Mouse (Mus musculus) retina, embryonic 14.5 days (tissue): ENCODE measurements at regions not wholly inside any gene's neighbourhood (a gene's known extent, or its start where the extent isn't known, plus 50 kb on each side); places are given as distances from the start of the nearest gene placed in this dataset.

ENCODE experiments used
- DNase-seq: peaks from one replicate; pipeline ENCODE4 v3.0.0-alpha.2; 2015; ENCODE audit warnings: low spot score

- DNase-seq: no peak
Measured at GRCm38 (mm10) chr19:28111263-28112180, 100.6 kb upstream of the Rfx3 start.

GRCm38 (mm10) chr19:28095620-28096019 lies 84.7 kb upstream of the Rfx3 start:
- no peak for DNase-seq

DNA sequence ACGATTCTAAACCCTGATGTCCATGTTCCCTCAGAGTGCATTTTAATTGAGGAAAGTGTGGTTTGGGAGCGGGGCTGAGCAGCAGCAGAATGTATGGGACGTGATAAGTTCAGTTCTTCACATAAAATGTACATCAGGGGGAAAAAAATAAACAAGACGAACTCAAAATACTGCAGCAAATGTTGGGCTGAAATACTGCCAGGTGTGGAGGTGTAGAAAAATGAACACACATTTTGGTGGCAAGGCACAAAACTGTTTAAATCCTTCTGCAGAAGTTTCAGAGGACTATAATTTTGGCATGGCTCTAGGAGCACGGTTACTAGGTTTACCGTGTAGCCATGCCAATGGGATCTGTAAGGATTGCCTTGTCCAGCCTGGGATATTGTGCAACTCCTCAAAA lies 81.3 kb upstream of the Rfx3 start:
- no peak for DNase-seq

DNA sequence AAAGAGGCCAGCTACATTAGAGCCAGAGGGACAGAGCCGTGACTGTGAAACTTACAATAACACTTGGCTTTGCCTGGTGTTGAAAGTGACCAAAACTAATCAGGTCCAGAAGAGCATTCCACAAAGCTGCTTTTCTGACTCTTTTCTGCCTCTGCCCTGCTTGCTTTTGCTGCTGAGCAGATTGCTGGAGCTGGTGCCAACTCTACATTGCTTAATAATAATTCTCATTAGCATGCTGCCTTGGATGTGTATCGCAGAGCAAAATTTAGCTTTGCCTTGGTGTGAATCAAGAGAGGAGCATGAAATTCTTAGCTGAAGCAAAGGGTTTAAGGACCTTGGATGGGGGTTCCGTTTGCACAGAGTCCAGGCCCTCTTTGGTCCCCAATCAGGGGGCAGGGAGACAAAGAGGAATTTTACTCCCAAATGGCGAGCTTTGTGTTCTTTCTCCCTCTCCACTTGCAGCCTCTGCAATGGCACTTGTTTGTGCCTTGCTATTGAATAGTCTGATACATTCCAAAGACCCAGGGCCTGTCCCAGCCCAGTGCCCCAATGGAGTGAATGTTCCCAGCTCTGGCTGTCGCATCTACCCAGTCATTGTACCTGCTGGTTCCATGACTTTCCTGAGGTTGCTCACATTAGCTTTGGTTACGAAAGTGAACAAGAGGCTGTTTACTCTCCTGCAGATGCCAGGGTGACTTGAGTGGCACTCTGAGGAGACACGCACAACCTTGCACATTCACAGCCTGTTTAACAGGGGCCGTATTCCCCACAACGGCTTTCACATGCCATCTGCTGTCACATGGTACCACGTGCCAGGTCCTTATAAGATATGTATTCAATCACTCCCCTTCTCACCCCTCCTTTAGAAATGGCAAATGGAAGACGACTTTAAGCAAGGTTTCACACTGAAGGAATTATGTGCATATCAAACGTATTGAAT lies 76.9 kb upstream of the Rfx3 start:
- no peak for DNase-seq

DNA sequence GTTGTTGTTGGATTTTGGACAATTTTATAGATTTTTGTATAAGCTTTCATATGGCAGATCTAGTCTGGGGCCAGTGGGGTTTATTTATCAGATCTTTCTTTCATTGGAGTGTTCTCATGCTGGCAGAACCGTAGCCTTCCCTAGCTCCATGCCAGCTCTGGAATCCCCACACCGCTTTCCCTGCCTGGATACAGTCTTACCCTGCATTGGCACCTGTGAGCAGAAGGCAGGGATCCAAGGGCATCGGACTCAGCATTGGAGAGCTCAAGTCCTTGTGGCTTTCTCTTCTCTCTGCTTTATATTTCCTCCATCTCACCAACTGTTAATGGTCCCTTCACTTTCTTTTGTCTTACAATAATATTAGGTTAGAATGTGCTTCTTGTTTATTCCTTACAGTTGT lies 59.4 kb upstream of the Rfx3 start:
- no peak for DNase-seq
